Mouse (Mus musculus): Measurements from ENCODE around the gene Bloc1s3. TPM values are rescaled to one million over a fixed set of nuclear protein-coding genes. Genes with fewer than 3 reads are reported as not detected.

Gene Bloc1s3
- polyA plus RNA-seq, 1 experiment from 2014 or later, result 3.4 TPM

- 67% methylated on average over 11 of the region's 11 CpGs for WGBS
- Histone ChIP-seq H3K4me3 (ENCODE audit: low read depth, low read length) (no peak overlapping the region), H3K27ac (ENCODE audit: low read depth, low read length) (no peak overlapping the region), H3K9ac (ENCODE audit: low read depth, low read length) (no peak overlapping the region), H3K4me2 (replicated peaks; ENCODE audit: low read depth) (no peak overlapping the region), H3K4me1 (replicated peaks; ENCODE audit: control insufficient read depth, insufficient read depth, low read length) (no peaks in the 10 kb centered on the region), H3K9me3 (ENCODE audit: control insufficient read depth) (no peaks in the 10 kb centered on the region), H3K36me3 (ENCODE audit: control insufficient read depth, insufficient read depth) (peaks cover 10% of the 10 kb centered on the region; the same call in 1 of the 2 replicates), H3K27me3 (replicated peaks; ENCODE audit: control insufficient read depth, insufficient read depth, low read length) (no peaks in the 10 kb centered on the region)
- ATAC-seq, result no peak
- no peak for TF ChIP-seq CTCF (IDR thresholded peaks at IDR 0.05; ENCODE audit: low read depth)
Observed at GRCm38 (mm10) chr7:19455819-19456495, 52.2 kb downstream of the Bloc1s3 start.

- no peaks in the 10 kb centered on the region for H3K9me3 ChIP-seq (ENCODE audit: control insufficient read depth)
Observed at GRCm38 (mm10) chr7:19455186-19455585, 53.0 kb downstream of the Bloc1s3 start.

More at GRCm38 (mm10) chr7:19455186-19455585, 53.0 kb downstream of the Bloc1s3 start:
- WGBS, result 94% methylated on average over 4 of the region's 4 CpGs
- H3K4me2 ChIP-seq (replicated peaks; ENCODE audit: low read depth), result no peak overlapping the region
- no peak overlapping the region for H3K4me3 ChIP-seq (ENCODE audit: low read depth, low read length)
- H3K36me3 ChIP-seq (ENCODE audit: control insufficient read depth, insufficient read depth), result peaks cover 16% of the 10 kb centered on the region
- no peaks in the 10 kb centered on the region for H3K4me1 ChIP-seq (replicated peaks; ENCODE audit: control insufficient read depth, insufficient read depth, low read length)
- no peak for TF ChIP-seq CTCF (IDR thresholded peaks at IDR 0.05; ENCODE audit: low read depth)
- H3K27ac ChIP-seq (ENCODE audit: low read depth, low read length), result no peak overlapping the region
- no peak overlapping the region for H3K9ac ChIP-seq (ENCODE audit: low read depth, low read length)
- no peak for ATAC-seq
- no peaks in the 10 kb centered on the region for H3K27me3 ChIP-seq (replicated peaks; ENCODE audit: control insufficient read depth, insufficient read depth, low read length)

Other genes with a start within 250 kb of the Bloc1s3 start
- 98.5 and 106 TPM in 2 replicates for gene Vasp, start 236.6 kb downstream of the Bloc1s3 start, polyA plus RNA-seq (2015; fragmentation: Nextera tagmentation; extraction: Ambion mirVana)
- gene Ppm1n, start 228.3 kb downstream of the Bloc1s3 start, polyA plus RNA-seq (2015; fragmentation: Nextera tagmentation; extraction: Ambion mirVana), result 0.12 and 0.14 TPM in 2 replicates
- 7.1 and 9.3 TPM in 2 replicates for gene Rtn2, start 225.7 kb downstream of the Bloc1s3 start, polyA plus RNA-seq (2015; fragmentation: Nextera tagmentation; extraction: Ambion mirVana)
- 0.12 and 0.54 TPM in 2 replicates for gene Fosb, start 198.3 kb downstream of the Bloc1s3 start, polyA plus RNA-seq (2015; fragmentation: Nextera tagmentation; extraction: Ambion mirVana)
- gene Ercc1, start 163.6 kb downstream of the Bloc1s3 start, polyA plus RNA-seq (2015; fragmentation: Nextera tagmentation; extraction: Ambion mirVana), result 22.1 and 27.1 TPM in 2 replicates
- 8.3 and 9.7 TPM in 2 replicates for gene Cd3eap, start 148.9 kb downstream of the Bloc1s3 start, polyA plus RNA-seq (2015; fragmentation: Nextera tagmentation; extraction: Ambion mirVana)
- gene Ppp1r13l, start 148.6 kb downstream of the Bloc1s3 start, polyA plus RNA-seq (2015; fragmentation: Nextera tagmentation; extraction: Ambion mirVana), result 1.4 TPM in 2 replicates
- gene Ercc2, start 126.4 kb downstream of the Bloc1s3 start, polyA plus RNA-seq (2015; fragmentation: Nextera tagmentation; extraction: Ambion mirVana), result 6.2 and 8.7 TPM in 2 replicates
- gene Klc3, start 104.3 kb downstream of the Bloc1s3 start, polyA plus RNA-seq (2015; fragmentation: Nextera tagmentation; extraction: Ambion mirVana), result 1.6 TPM in 2 replicates
- 25.2 and 26.2 TPM in 2 replicates for gene Ckm, start 103.6 kb downstream of the Bloc1s3 start, polyA plus RNA-seq (2015; fragmentation: Nextera tagmentation; extraction: Ambion mirVana)
- 4.2 and 4.7 TPM in 2 replicates for gene Mark4, start 49.5 kb downstream of the Bloc1s3 start, polyA plus RNA-seq (2015; fragmentation: Nextera tagmentation; extraction: Ambion mirVana)
- 1.1 and 1.9 TPM in 2 replicates for gene Exoc3l2, start 45.0 kb downstream of the Bloc1s3 start, polyA plus RNA-seq (2015; fragmentation: Nextera tagmentation; extraction: Ambion mirVana)
- 108 and 118 TPM in 2 replicates for gene Trappc6a, start within 50 bp of the Bloc1s3 start, polyA plus RNA-seq (2015; fragmentation: Nextera tagmentation; extraction: Ambion mirVana)
- gene Nkpd1, start 9.5 kb upstream of the Bloc1s3 start, polyA plus RNA-seq (2015; fragmentation: Nextera tagmentation; extraction: Ambion mirVana), result not detected in 2 replicates
- gene Ppp1r37, start 54.7 kb upstream of the Bloc1s3 start, polyA plus RNA-seq (2015; fragmentation: Nextera tagmentation; extraction: Ambion mirVana), result 13.9 and 15.0 TPM in 2 replicates
- 0.14 TPM in 1 of 2 replicates, not detected in the other for gene Zfp296, start 68.9 kb upstream of the Bloc1s3 start, polyA plus RNA-seq (2015; fragmentation: Nextera tagmentation; extraction: Ambion mirVana)
- 99.5 and 102 TPM in 2 replicates for gene Gemin7, start 69.2 kb upstream of the Bloc1s3 start, polyA plus RNA-seq (2015; fragmentation: Nextera tagmentation; extraction: Ambion mirVana)
- gene Clasrp, start 96.1 kb upstream of the Bloc1s3 start, polyA plus RNA-seq (2015; fragmentation: Nextera tagmentation; extraction: Ambion mirVana), result 14.8 and 16.9 TPM in 2 replicates
- gene Relb, start 121.1 kb upstream of the Bloc1s3 start, polyA plus RNA-seq (2015; fragmentation: Nextera tagmentation; extraction: Ambion mirVana), result 10.5 and 10.6 TPM in 2 replicates
- gene Clptm1, start 156.7 kb upstream of the Bloc1s3 start, polyA plus RNA-seq (2015; fragmentation: Nextera tagmentation; extraction: Ambion mirVana), result 66.1 and 70.6 TPM in 2 replicates
- 11,285 and 12,482 TPM in 2 replicates for gene Apoc2, start 169.6 kb upstream of the Bloc1s3 start, polyA plus RNA-seq (2015; fragmentation: Nextera tagmentation; extraction: Ambion mirVana)
- gene Gm44805, start 173.1 kb upstream of the Bloc1s3 start, polyA plus RNA-seq (2015; fragmentation: Nextera tagmentation; extraction: Ambion mirVana), result 5.6 and 13.5 TPM in 2 replicates
- gene Apoc4, start 173.1 kb upstream of the Bloc1s3 start, polyA plus RNA-seq (2015; fragmentation: Nextera tagmentation; extraction: Ambion mirVana), result 0.70 and 1.4 TPM in 2 replicates
- gene Apoc1, start 184.3 kb upstream of the Bloc1s3 start, polyA plus RNA-seq (2015; fragmentation: Nextera tagmentation; extraction: Ambion mirVana), result 34.7 and 50.0 TPM in 2 replicates
- gene Apoe, start 190.8 kb upstream of the Bloc1s3 start, polyA plus RNA-seq (2015; fragmentation: Nextera tagmentation; extraction: Ambion mirVana), result 435 and 436 TPM in 2 replicates
- 80.1 and 85.5 TPM in 2 replicates for gene Tomm40, start 207.1 kb upstream of the Bloc1s3 start, polyA plus RNA-seq (2015; fragmentation: Nextera tagmentation; extraction: Ambion mirVana)
- gene Nectin2, start 242.1 kb upstream of the Bloc1s3 start, polyA plus RNA-seq (2015; fragmentation: Nextera tagmentation; extraction: Ambion mirVana), result 93.1 and 94.7 TPM in 2 replicates